Mouse (Mus musculus) cerebellum, adult 2 months (tissue): ENCODE measurements at regions not wholly inside any gene's neighbourhood (a gene's known extent, or its start where the extent isn't known, plus 50 kb on each side); places are given as distances from the start of the nearest gene placed in this dataset.

Source experiments
- CTCF ChIP-seq: fragments of 200-500 bp; IDR thresholded peaks from 2 replicates; pipeline ENCODE4 v1.5.1; 2011; ENCODE audit warnings: low read depth, mild to moderate bottlenecking, control low read depth, low read length, moderate library complexity, borderline replicate concordance; ENCODE audit not compliant: insufficient read depth
- POLR2A ChIP-seq: fragments of 200-500 bp; IDR thresholded peaks from 2 replicates; pipeline ENCODE4 v1.6.1; 2011; ENCODE audit warnings: low read length, control low read depth, borderline replicate concordance; ENCODE audit not compliant: insufficient read depth

DNA sequence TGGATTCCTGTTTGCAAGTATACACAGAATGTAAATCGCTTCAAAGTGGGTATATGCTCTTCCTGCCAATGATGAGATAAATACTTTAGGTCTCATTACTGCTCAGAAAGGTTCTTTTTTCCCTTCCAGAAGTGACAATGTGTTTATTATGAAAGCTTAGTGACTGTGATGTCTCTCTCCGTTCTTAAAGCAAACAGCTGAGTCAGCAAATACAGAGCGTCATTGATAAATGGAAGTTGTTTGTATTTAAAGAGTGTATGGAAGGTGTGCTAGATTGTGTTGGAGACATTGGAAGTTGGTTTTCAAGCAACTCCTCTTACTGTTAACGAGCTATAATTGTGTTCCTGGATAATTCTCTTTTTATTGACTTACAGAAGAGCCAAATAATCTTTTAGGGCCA lies 408.0 kb downstream of the Prr30 start:
- TF ChIP-seq CTCF (no peak), POLR2A (no peak)
